Mouse (Mus musculus) CH12.LX (cell line): Measurements from ENCODE around the gene Tssk2.

Source experiments
- CTCF ChIP-seq, 2 experiments: IDR thresholded peaks in 1 of 2; conservative IDR thresholded peaks in 1 of 2; 2 replicates each; pipeline ENCODE4 v1.5.1; 2011 to 2012; ENCODE audit warnings: low read depth in 2 of 2, low read length in 2 of 2, improper control_type of control experiment in 1 of 2, inconsistent platforms in 1 of 2, mild to moderate bottlenecking in 1 of 2, moderate library complexity in 1 of 2
- POLR2A ChIP-seq: IDR thresholded peaks from 2 replicates; pipeline ENCODE4 v1.6.1; 2011; ENCODE audit warnings: low read depth, mild to moderate bottlenecking, improper control_type of control experiment, low read length
- USF2 ChIP-seq: conservative IDR thresholded peaks from 2 replicates; pipeline ENCODE4 v1.6.1; 2011; ENCODE audit warnings: low read depth, low read length, improper control_type of control experiment
- ZC3H11A ChIP-seq: IDR thresholded peaks from 2 replicates; pipeline ENCODE4 v1.6.1; 2012; ENCODE audit warnings: low read depth, mild to moderate bottlenecking, inconsistent platforms, low read length, improper control_type of control experiment

- TF ChIP-seq POLR2A, result no peak
- no peak for TF ChIP-seq USF2
- TF ChIP-seq CTCF (conservative IDR thresholded peaks at IDR 0.05 in 1 of 2, IDR thresholded peaks at IDR 0.05 in 1 of 2; ENCODE audit: low read depth in 2 of 2, low read length in 2 of 2), result peak; percentile 68 to 98
- TF ChIP-seq ZC3H11A, result no peak; the same call in 1 of the 2 replicates
These were observed 40.4 kb downstream of the Tssk2 start for GRCm38 (mm10) chr16:17938821-17939220.
